Mouse (Mus musculus) E14TG2a.4 (cell line): ENCODE results near the gene Thsd7b.

Experiments
- CTCF ChIP-seq: conservative IDR thresholded peaks from 2 replicates; pipeline ENCODE4 v1.5.1; 2014; ENCODE audit warnings: low read length
- NANOG ChIP-seq: IDR thresholded peaks from 2 replicates; pipeline ENCODE4 v1.6.1; 2014; ENCODE audit warnings: borderline replicate concordance, low read length, mixed read lengths
- POU5F1 ChIP-seq: IDR thresholded peaks from 2 replicates; pipeline ENCODE4 v1.6.1; 2014; ENCODE audit warnings: low read length, borderline replicate concordance

GRCm38 (mm10) chr1:130217404-130217803, 944.3 kb downstream of the Thsd7b start:
- TF ChIP-seq CTCF (no peak), POU5F1 (no peak), NANOG (no peak)
